Comparison of ENCODE assay signal across 8 mouse cellular contexts in the genomic region with DNA sequence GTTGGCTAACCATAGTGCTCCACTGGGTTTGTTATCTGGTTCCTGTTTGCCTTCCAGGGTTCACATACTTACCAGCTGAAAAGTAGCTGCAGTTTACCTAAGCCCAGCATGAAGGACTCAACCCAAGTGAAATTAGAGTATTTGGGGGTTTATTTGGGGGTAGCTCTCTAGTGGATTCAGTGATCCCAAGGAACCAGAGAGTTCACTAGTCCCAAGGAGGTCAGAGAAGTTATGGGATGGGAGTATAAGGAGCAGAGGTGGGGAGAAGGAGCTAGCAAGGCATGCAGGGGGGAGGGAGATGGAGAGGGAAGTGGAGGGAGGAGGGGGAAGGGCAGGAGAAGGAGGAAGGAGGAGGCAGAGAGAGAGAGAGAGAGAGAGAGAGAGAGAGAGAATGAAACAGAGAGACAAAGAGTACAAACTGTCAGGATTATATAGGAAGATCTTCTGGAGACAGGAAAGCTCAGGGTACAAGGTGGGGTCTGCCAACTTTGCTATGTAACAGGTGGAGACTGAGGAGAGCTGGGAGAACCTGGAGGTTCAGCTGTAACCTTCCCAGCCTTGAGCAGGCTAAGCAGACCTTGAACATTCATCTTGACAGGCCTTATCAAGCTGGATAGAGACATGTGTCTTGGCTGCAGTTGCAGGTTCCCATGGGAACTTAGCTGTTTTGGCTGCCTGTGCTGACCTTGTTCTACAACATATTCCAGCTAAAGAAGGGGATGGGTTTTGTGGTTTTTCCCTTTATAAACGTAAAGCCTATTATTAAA. TPM values are rescaled to one million over a fixed set of nuclear protein-coding genes. Genes with fewer than 3 reads are reported as not detected.
DNase-seq lines count a peak whose midpoint lies in the region; ATAC-seq and TF ChIP-seq lines count a peak whose summit lies in the region.

No protein-coding gene starts in this region.

- peak overlapping the region; percentile 67 for H3K9ac ChIP-seq in embryonic facial prominence, embryonic 13.5 days
- H3K9ac ChIP-seq in limb, embryonic 14.5 days (ENCODE audit: low read depth, low read length, severe bottlenecking): 0 out of 2 replicates have a peak overlapping the region, but pooled peaks have one; percentile 47
- H3K9ac ChIP-seq in neural tube, embryonic 13.5 days: peak overlapping the region; percentile 71

- ATAC-seq in embryonic facial prominence, embryonic 13.5 days (ENCODE audit: insufficient number of reproducible peaks, insufficient read depth, low FRiP score, low TSS enrichment, low read depth): no peak
- ATAC-seq in limb, embryonic 14.5 days (ENCODE audit: low FRiP score, low read depth): no peak
- ATAC-seq in neural tube, embryonic 13.5 days (ENCODE audit: low read depth): no peak
- ATAC-seq in monocyte, adult 5-6 weeks (replicated peaks; ENCODE audit: insufficient number of reproducible peaks, low FRiP score, low TSS enrichment, poor library complexity, severe bottlenecking): no peak
- no peak for ATAC-seq in cerebellum, adult (ENCODE audit: insufficient number of reproducible peaks, low FRiP score, low TSS enrichment)

- H3K27ac ChIP-seq in thymus, adult 2 months (ENCODE audit: control insufficient read depth, insufficient read depth, low read length): peak overlapping the region; percentile 17; the same call in 1 of the 2 replicates
- H3K27ac ChIP-seq in embryonic facial prominence, embryonic 13.5 days: no peak overlapping the region
- no peak overlapping the region for H3K27ac ChIP-seq in limb, embryonic 14.5 days (replicated peaks; ENCODE audit: low read depth, low read length)
- H3K27ac ChIP-seq in neural tube, embryonic 13.5 days (replicated peaks): 0 out of 2 replicates have a peak overlapping the region, but pooled peaks have one; percentile 43

- H3K27me3 ChIP-seq in thymus, adult 2 months (ENCODE audit: control insufficient read depth, insufficient read depth, low read length): no peaks in the 10 kb centered on the region
- no peaks in the 10 kb centered on the region for H3K27me3 ChIP-seq in embryonic facial prominence, embryonic 13.5 days
- no peaks in the 10 kb centered on the region for H3K27me3 ChIP-seq in limb, embryonic 14.5 days (ENCODE audit: control insufficient read depth, insufficient read depth, low read length)
- H3K27me3 ChIP-seq in neural tube, embryonic 13.5 days: no peaks in the 10 kb centered on the region; the same call in 1 of the 2 replicates

- WGBS in thymus, adult 2 months: 6% methylated on average over 1 of the region's 1 CpGs
- 22% methylated on average over 1 of the region's 1 CpGs for WGBS in embryonic facial prominence, embryonic 13.5 days
- 43% methylated on average over 1 of the region's 1 CpGs for WGBS in limb, embryonic 14.5 days
- 30% methylated on average over 1 of the region's 1 CpGs for WGBS in neural tube, embryonic 13.5 days

- no peak for TF ChIP-seq POLR2A in thymus, adult 2 months (IDR thresholded peaks at IDR 0.05; ENCODE audit: control insufficient read depth, extremely low read depth, insufficient read depth, low read length, poor library complexity)
- no peak for TF ChIP-seq POLR2A in limb, embryonic 14.5 days (IDR thresholded peaks at IDR 0.05; ENCODE audit: borderline replicate concordance, extremely low read depth, insufficient read depth, insufficient read length)

- no peak for TF ChIP-seq CTCF in thymus, adult 2 months (IDR thresholded peaks at IDR 0.05; ENCODE audit: borderline replicate concordance, control insufficient read depth, extremely low read depth, insufficient read depth, low read length, poor library complexity)

- H3K4me2 ChIP-seq in embryonic facial prominence, embryonic 13.5 days: peak overlapping the region; percentile 58
- H3K4me2 ChIP-seq in limb, embryonic 14.5 days (replicated peaks; ENCODE audit: low read depth, low read length, severe bottlenecking): peak overlapping the region; percentile 40
- peak overlapping the region; percentile 62 for H3K4me2 ChIP-seq in neural tube, embryonic 13.5 days

- DNase-seq in thymus, adult 2 months: no peak
- no peak for DNase-seq in thymus, postnatal 10 days (ENCODE audit: low spot score in 2 of 2)
- peak; percentile 64 for DNase-seq in heart, postnatal 4 days
- no peak for DNase-seq in limb, embryonic 14.5 days (ENCODE audit: low spot score)

- no peak overlapping the region for H3K4me3 ChIP-seq in thymus, adult 2 months (ENCODE audit: control insufficient read depth, insufficient read depth, low read length)
- peak overlapping the region; percentile 57 for H3K4me3 ChIP-seq in embryonic facial prominence, embryonic 13.5 days
- H3K4me3 ChIP-seq in limb, embryonic 14.5 days (replicated peaks; ENCODE audit: low read length): peak overlapping the region; percentile 49
- H3K4me3 ChIP-seq in neural tube, embryonic 13.5 days: peak overlapping the region; percentile 57

- H3K36me3 ChIP-seq in thymus, adult 2 months (ENCODE audit: control insufficient read depth, insufficient read depth, low read length): no peaks in the 10 kb centered on the region
- H3K36me3 ChIP-seq in embryonic facial prominence, embryonic 13.5 days: peaks cover 9% of the 10 kb centered on the region
- no peaks in the 10 kb centered on the region for H3K36me3 ChIP-seq in limb, embryonic 14.5 days (ENCODE audit: control insufficient read depth, insufficient read depth, low read length)
- H3K36me3 ChIP-seq in neural tube, embryonic 13.5 days: peaks cover 4% of the 10 kb centered on the region; the same call in 1 of the 2 replicates

- H3K4me1 ChIP-seq in thymus, adult 2 months (replicated peaks; ENCODE audit: control insufficient read depth, insufficient read depth, low read length): peaks cover 8% of the 10 kb centered on the region; the same call in 1 of the 2 replicates
- H3K4me1 ChIP-seq in embryonic facial prominence, embryonic 13.5 days: peaks cover 8% of the 10 kb centered on the region; the same call in 1 of the 2 replicates
- H3K4me1 ChIP-seq in limb, embryonic 14.5 days (ENCODE audit: control insufficient read depth, insufficient read depth, low read length): no peaks in the 10 kb centered on the region
- H3K4me1 ChIP-seq in neural tube, embryonic 13.5 days (replicated peaks): peaks cover 18% of the 10 kb centered on the region

- H3K9me3 ChIP-seq in embryonic facial prominence, embryonic 13.5 days: peaks cover 18% of the 10 kb centered on the region
- peaks cover 8% of the 10 kb centered on the region; the same call in 1 of the 2 replicates for H3K9me3 ChIP-seq in limb, embryonic 14.5 days (ENCODE audit: control insufficient read depth, low read length)
- peaks cover 4% of the 10 kb centered on the region; the same call in 1 of the 2 replicates for H3K9me3 ChIP-seq in neural tube, embryonic 13.5 days

RNA-seq across cellular contexts. Expression of gene B230307C23Rik, which starts 1.1 kb away (rescaled TPM):
- 9.9 and 10.8 TPM in 2 replicates for polyA plus RNA-seq in thymus, adult 2 months (2012; rRNA removed)
- polyA plus RNA-seq in embryonic facial prominence, embryonic 13.5 days (2015; fragmentation: Nextera tagmentation; extraction: Ambion mirVana): 22.5 and 34.9 TPM in 2 replicates
- total RNA-seq in heart, postnatal 4 days (2021): 10 to 100 TPM in 1 of 2 experiments, 1 to 10 TPM in 1; 8.1 to 13.2 TPM
- polyA plus RNA-seq in limb, embryonic 14.5 days (2012; rRNA removed): 12.4 and 13.5 TPM in 2 replicates
- polyA plus RNA-seq in limb, embryonic 14.5 days (2014; fragmentation: Nextera tagmentation; extraction: Ambion mirVana): 29.4 and 32.9 TPM in 2 replicates
- polyA plus RNA-seq in neural tube, embryonic 13.5 days (2015; fragmentation: Nextera tagmentation; extraction: Ambion mirVana): 18.4 and 21.6 TPM in 2 replicates
- 31.2 to 95.3 TPM (median 95.2 TPM) in 3 replicates for total RNA-seq in monocyte, adult 5-6 weeks (2017)

RNA-seq across cellular contexts. Expression of gene Zbtb21, which starts 33.6 kb away (rescaled TPM):
- polyA plus RNA-seq in thymus, adult 2 months (2012; rRNA removed): 17.8 and 19.1 TPM in 2 replicates
- 13.0 and 14.3 TPM in 2 replicates for polyA plus RNA-seq in embryonic facial prominence, embryonic 13.5 days (2015; fragmentation: Nextera tagmentation; extraction: Ambion mirVana)
- total RNA-seq in heart, postnatal 4 days (2021): 10 to 100 TPM; 17.1 to 18.2 TPM
- 17.3 and 20.0 TPM in 2 replicates for polyA plus RNA-seq in limb, embryonic 14.5 days (2012; rRNA removed)
- polyA plus RNA-seq in limb, embryonic 14.5 days (2014; fragmentation: Nextera tagmentation; extraction: Ambion mirVana): 11.9 and 14.5 TPM in 2 replicates
- polyA plus RNA-seq in neural tube, embryonic 13.5 days (2015; fragmentation: Nextera tagmentation; extraction: Ambion mirVana): 10.8 and 13.5 TPM in 2 replicates
- 24.7 to 36.9 TPM (median 35.7 TPM) in 3 replicates for total RNA-seq in monocyte, adult 5-6 weeks (2017)

RNA-seq across cellular contexts. Expression of gene C2cd2, which starts 33.6 kb away (rescaled TPM):
- polyA plus RNA-seq in thymus, adult 2 months (2012; rRNA removed): 11.7 and 13.6 TPM in 2 replicates
- polyA plus RNA-seq in embryonic facial prominence, embryonic 13.5 days (2015; fragmentation: Nextera tagmentation; extraction: Ambion mirVana): 12.5 and 13.1 TPM in 2 replicates
- 10 to 100 TPM; 20.6 to 21.4 TPM for total RNA-seq in heart, postnatal 4 days (2021)
- polyA plus RNA-seq in limb, embryonic 14.5 days (2012; rRNA removed): 12.0 and 14.2 TPM in 2 replicates
- 21.7 and 22.2 TPM in 2 replicates for polyA plus RNA-seq in limb, embryonic 14.5 days (2014; fragmentation: Nextera tagmentation; extraction: Ambion mirVana)
- polyA plus RNA-seq in neural tube, embryonic 13.5 days (2015; fragmentation: Nextera tagmentation; extraction: Ambion mirVana): 14.3 and 14.7 TPM in 2 replicates
- 5.3 to 20.3 TPM (median 14.5 TPM) in 3 replicates for total RNA-seq in monocyte, adult 5-6 weeks (2017)

Comparison
In these comparisons a context has a peak if more than half of its experiments do, and no peak if none do; other contexts are left out.
1. H3K27ac ChIP-seq: peak in thymus, adult 2 months (single experiment) and neural tube, embryonic 13.5 days (single experiment); none in embryonic facial prominence, embryonic 13.5 days (single experiment) and limb, embryonic 14.5 days (single experiment).
2. Peak in every context shown above with its lines, with median percentiles within 50 percentile points of each other: H3K4me2 ChIP-seq and H3K9ac ChIP-seq.